Comparison of ENCODE assay signal across 8 mouse cellular contexts in the genomic region with DNA sequence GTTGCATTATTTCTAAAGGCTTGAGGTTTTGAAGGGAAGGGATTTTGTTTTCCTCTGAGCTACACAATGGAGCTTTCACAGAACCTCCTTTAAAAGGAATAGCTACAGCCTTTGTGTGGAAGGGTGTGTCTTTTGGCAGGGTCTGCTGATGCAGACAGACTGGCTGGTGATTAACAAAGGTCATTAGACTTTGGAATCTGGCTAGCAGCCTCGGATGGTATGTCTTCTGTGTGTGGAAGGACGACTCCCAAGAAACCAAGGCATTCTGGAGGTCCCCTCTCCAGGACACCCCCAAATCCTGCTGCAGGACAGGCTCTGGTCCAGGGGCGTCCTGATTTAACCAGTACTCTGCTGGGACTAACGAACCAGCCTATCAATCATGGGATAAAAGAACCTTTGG.
DNase-seq lines count a peak whose midpoint lies in the region; ATAC-seq lines count a peak whose summit lies in the region.

No protein-coding gene starts in this region.

- H3K4me1 ChIP-seq in forebrain, embryonic 10.5 days, result peaks cover 44% of the 10 kb centered on the region
- peaks cover 21% of the 10 kb centered on the region for H3K4me1 ChIP-seq in hindbrain, embryonic 16.5 days (ENCODE audit: control insufficient read depth, insufficient read depth, low read depth, low read length)
- peaks cover 16% of the 10 kb centered on the region; the same call in 1 of the 2 replicates for H3K4me1 ChIP-seq in liver, embryonic 12.5 days
- peaks cover 30% of the 10 kb centered on the region for H3K4me1 ChIP-seq in neural tube, embryonic 12.5 days

- peak overlapping the region; percentile 37; the same call in 1 of the 2 replicates for H3K9ac ChIP-seq in hindbrain, embryonic 16.5 days (ENCODE audit: low read depth, low read length)
- no peak overlapping the region for H3K9ac ChIP-seq in liver, embryonic 12.5 days
- H3K9ac ChIP-seq in neural tube, embryonic 12.5 days, result 0 out of 2 replicates have a peak overlapping the region, but pooled peaks have one; percentile 13

- peak; percentile 66 for ATAC-seq in hindbrain, embryonic 16.5 days
- no peak for ATAC-seq in liver, embryonic 12.5 days
- ATAC-seq in neural tube, embryonic 12.5 days (ENCODE audit: low FRiP score, low read depth), result peak; percentile 67
- ATAC-seq in megakaryocyte, adult 5-6 weeks (ENCODE audit: poor library complexity, severe bottlenecking), result no peak

- peak overlapping the region; percentile 32 for H3K4me3 ChIP-seq in forebrain, embryonic 10.5 days
- H3K4me3 ChIP-seq in hindbrain, embryonic 16.5 days (ENCODE audit: low read length), result no peak overlapping the region
- no peak overlapping the region for H3K4me3 ChIP-seq in liver, embryonic 12.5 days
- no peak overlapping the region for H3K4me3 ChIP-seq in neural tube, embryonic 12.5 days

- H3K27me3 ChIP-seq in forebrain, embryonic 10.5 days (ENCODE audit: poor library complexity, severe bottlenecking), result no peaks in the 10 kb centered on the region
- H3K27me3 ChIP-seq in hindbrain, embryonic 16.5 days (replicated peaks; ENCODE audit: control insufficient read depth, insufficient read depth, low read length), result no peaks in the 10 kb centered on the region
- H3K27me3 ChIP-seq in liver, embryonic 12.5 days (replicated peaks), result no peaks in the 10 kb centered on the region
- no peaks in the 10 kb centered on the region for H3K27me3 ChIP-seq in neural tube, embryonic 12.5 days (replicated peaks)

- peak overlapping the region; percentile 44 for H3K4me2 ChIP-seq in hindbrain, embryonic 16.5 days (ENCODE audit: low read length)
- peak overlapping the region; percentile 14 for H3K4me2 ChIP-seq in liver, embryonic 12.5 days
- peak overlapping the region; percentile 46 for H3K4me2 ChIP-seq in neural tube, embryonic 12.5 days (replicated peaks)

- intact Hi-C loops in heart, postnatal 25 days (cut with DNase I), result loop anchor here (5.0 kb wide), 1 partner anchor 37 kb away; no protein-coding TSS in a partner anchor

- 17% methylated on average over 4 of the region's 4 CpGs for WGBS in forebrain, embryonic 10.5 days
- WGBS in hindbrain, embryonic 16.5 days, result 9% methylated on average over 4 of the region's 4 CpGs
- WGBS in liver, embryonic 12.5 days (ENCODE audit: insufficient replicate concordance), result 32% methylated on average over 4 of the region's 4 CpGs
- WGBS in neural tube, embryonic 12.5 days, result 14% methylated on average over 4 of the region's 4 CpGs

- H3K27ac ChIP-seq in forebrain, embryonic 10.5 days, result peak overlapping the region; percentile 88
- peak overlapping the region; percentile 89 for H3K27ac ChIP-seq in hindbrain, embryonic 16.5 days (ENCODE audit: low read depth, low read length)
- H3K27ac ChIP-seq in liver, embryonic 12.5 days, result peak overlapping the region; percentile 33
- H3K27ac ChIP-seq in neural tube, embryonic 12.5 days, result peak overlapping the region; percentile 75

- H3K36me3 ChIP-seq in forebrain, embryonic 10.5 days (replicated peaks), result peaks cover 91% of the 10 kb centered on the region
- H3K36me3 ChIP-seq in hindbrain, embryonic 16.5 days (ENCODE audit: control insufficient read depth, insufficient read depth, low read length), result peaks cover 19% of the 10 kb centered on the region
- peaks cover 13% of the 10 kb centered on the region for H3K36me3 ChIP-seq in liver, embryonic 12.5 days
- peaks cover 43% of the 10 kb centered on the region for H3K36me3 ChIP-seq in neural tube, embryonic 12.5 days

- H3K9me3 ChIP-seq in forebrain, embryonic 10.5 days, result 0 out of 2 replicates have a peak, but pooled peaks cover 2% of the 10 kb centered on the region
- no peaks in the 10 kb centered on the region for H3K9me3 ChIP-seq in hindbrain, embryonic 16.5 days (ENCODE audit: control insufficient read depth, low read length)
- H3K9me3 ChIP-seq in liver, embryonic 12.5 days (replicated peaks), result no peaks in the 10 kb centered on the region; the same call in 1 of the 2 replicates
- no peaks in the 10 kb centered on the region for H3K9me3 ChIP-seq in neural tube, embryonic 12.5 days

- peak; percentile 95 for DNase-seq in heart, adult 11 months
- DNase-seq in heart, postnatal 25 days (ENCODE audit: low spot score), result no peak
- peak; percentile 47 for DNase-seq in forebrain, embryonic 10.5 days (ENCODE audit: extremely low spot score, low spot score)
- no peak for DNase-seq in spleen, adult 18-20 months

Comparison
In these comparisons a context has a peak if more than half of its experiments do, and no peak if none do; other contexts are left out.
1. DNase-seq: peak in heart, adult 11 months (single experiment) and forebrain, embryonic 10.5 days (single experiment); none in heart, postnatal 25 days (single experiment) and spleen, adult 18-20 months (0 of 2).
2. H3K27ac ChIP-seq: peak in every context shown above with its lines; median percentile 89 in hindbrain, embryonic 16.5 days; 88 in forebrain, embryonic 10.5 days; 75 in neural tube, embryonic 12.5 days; 33 in liver, embryonic 12.5 days.
3. ATAC-seq: peak in hindbrain, embryonic 16.5 days (single experiment) and neural tube, embryonic 12.5 days (single experiment); none in liver, embryonic 12.5 days (single experiment) and megakaryocyte, adult 5-6 weeks (single experiment).
4. Peak in every context shown above with its lines, with median percentiles within 50 percentile points of each other: H3K4me2 ChIP-seq.